Mouse (Mus musculus) erythroblast, embryonic 14.5 days (primary cell): Measurements from ENCODE around the gene Odaph.

ENCODE experiments used
- GATA1 ChIP-seq: IDR thresholded peaks from 2 replicates; pipeline ENCODE4 v1.6.1; 2012; ENCODE audit warnings: low read length, inconsistent platforms, mixed read lengths
- TAL1 ChIP-seq: IDR thresholded peaks from 3 replicates; pipeline ENCODE4 v1.6.1; 2012; ENCODE audit warnings: low read length, inconsistent platforms, mixed read lengths

- TF ChIP-seq TAL1 (no peak), GATA1 (no peak)
Observed at GRCm38 (mm10) chr5:91961370-91961769, 25.9 kb upstream of the Odaph start.
